Mouse (Mus musculus) midbrain, embryonic 16.5 days (tissue): ENCODE measurements around the gene Rac2. TPM values are rescaled to one million over a fixed set of nuclear protein-coding genes. Genes with fewer than 3 reads are reported as not detected.

ENCODE experiments used
- ATAC-seq: fragments of 200-750 bp; cut with Nextera tagmentation; 2 replicates; pipeline ENCODE4 v1.8.0; 2017; ENCODE audit warnings: moderate TSS enrichment
- H3K27ac ChIP-seq: fragments of 300-500 bp; sonication (generic); 2 replicates; pipeline ENCODE4 v1.5.1; 2014; ENCODE audit warnings: mild to moderate bottlenecking, low read length, mixed read lengths
- H3K27me3 ChIP-seq: fragments of 300-500 bp; sonication (generic); 2 replicates; pipeline ENCODE4 v1.6.1; 2014; ENCODE audit warnings: low read depth, low read length, mixed read lengths; ENCODE audit not compliant: control insufficient read depth, insufficient read depth
- H3K36me3 ChIP-seq: fragments of 300-500 bp; sonication (generic); 2 replicates; pipeline ENCODE4 v1.6.1; 2014; ENCODE audit warnings: mild to moderate bottlenecking, low read length, moderate library complexity, mixed read lengths; ENCODE audit not compliant: control insufficient read depth, insufficient read depth
- H3K4me1 ChIP-seq: fragments of 300-500 bp; sonication (generic); 2 replicates; pipeline ENCODE4 v1.6.1; 2014; ENCODE audit warnings: mild to moderate bottlenecking, low read length, mixed read lengths; ENCODE audit not compliant: control insufficient read depth, insufficient read depth
- H3K4me2 ChIP-seq: fragments of 300-500 bp; sonication (generic); 2 replicates; pipeline ENCODE4 v1.6.1; 2014; ENCODE audit warnings: mild to moderate bottlenecking, low read length, mixed read lengths
- H3K4me3 ChIP-seq: fragments of 300-500 bp; sonication (generic); 2 replicates; pipeline ENCODE4 v1.5.1; 2014; ENCODE audit warnings: low read depth, mild to moderate bottlenecking, low read length, moderate library complexity, mixed read lengths
- H3K9ac ChIP-seq: fragments of 300-500 bp; sonication (generic); 2 replicates; pipeline ENCODE4 v1.6.1; 2014; ENCODE audit warnings: low read depth, low read length, mixed read lengths
- H3K9me3 ChIP-seq: fragments of 300-500 bp; sonication (generic); replicated peaks from 2 replicates; pipeline ENCODE4 v1.6.1; 2014; ENCODE audit warnings: mild to moderate bottlenecking, low read length, mixed read lengths; ENCODE audit not compliant: control insufficient read depth, poor library complexity, severe bottlenecking
- WGBS: fragments of 180-500 bp; shearing (Covaris S2); extraction: QIAGEN DNeasy Blood & Tissue Kit; methylation state at CpG from one replicate; pipeline ENCODE4 v1.1.7; 2014; 5-methylcytosine and 5-hydroxymethylcytosine counted together
- polyA plus RNA-seq: library from polyadenylated mRNA; unstranded; fragments of >200 nt; fragmentation: Nextera tagmentation; extraction: Ambion mirVana; gene quantifications from 2 replicates; pipeline ENCODE4 v1.2.1, GENCODE M21; 2015

Gene Rac2
- polyA plus RNA-seq, 1 experiment from 2014 or later: 2.3 TPM

DNA sequence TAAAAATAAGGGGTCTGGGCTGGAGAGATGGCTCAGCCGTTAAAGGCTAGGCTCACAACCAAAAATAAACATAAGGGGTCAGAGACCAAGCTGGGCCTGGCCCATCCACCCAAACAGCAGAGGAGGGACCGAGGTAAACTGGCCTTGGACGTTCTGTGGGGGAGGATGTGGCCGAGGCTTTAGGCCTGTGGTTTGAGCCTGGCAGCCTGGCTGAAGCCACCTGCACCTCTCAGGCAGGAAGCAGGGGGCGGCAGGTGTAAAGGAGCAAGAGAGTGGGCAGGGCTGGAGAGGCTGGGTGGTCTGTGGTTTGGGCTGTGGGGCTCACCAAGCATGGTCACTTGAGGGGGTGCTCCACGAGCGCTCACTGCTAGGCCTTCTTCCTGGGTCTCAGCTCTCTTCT is 60.6 kb downstream of the Rac2 start:
- H3K4me1 ChIP-seq: peaks cover 2% of the 10 kb centered on the region; the same call in 1 of the 2 replicates
- no peak overlapping the region for H3K9ac ChIP-seq
- H3K4me2 ChIP-seq: no peak overlapping the region
- no peak overlapping the region for H3K27ac ChIP-seq
- no peaks in the 10 kb centered on the region for H3K36me3 ChIP-seq
- no peaks in the 10 kb centered on the region for H3K27me3 ChIP-seq
- H3K4me3 ChIP-seq: no peak overlapping the region
- ATAC-seq: no peak
- H3K9me3 ChIP-seq: no peaks in the 10 kb centered on the region
- WGBS: 85% methylated on average over 7 of the region's 7 CpGs

DNA sequence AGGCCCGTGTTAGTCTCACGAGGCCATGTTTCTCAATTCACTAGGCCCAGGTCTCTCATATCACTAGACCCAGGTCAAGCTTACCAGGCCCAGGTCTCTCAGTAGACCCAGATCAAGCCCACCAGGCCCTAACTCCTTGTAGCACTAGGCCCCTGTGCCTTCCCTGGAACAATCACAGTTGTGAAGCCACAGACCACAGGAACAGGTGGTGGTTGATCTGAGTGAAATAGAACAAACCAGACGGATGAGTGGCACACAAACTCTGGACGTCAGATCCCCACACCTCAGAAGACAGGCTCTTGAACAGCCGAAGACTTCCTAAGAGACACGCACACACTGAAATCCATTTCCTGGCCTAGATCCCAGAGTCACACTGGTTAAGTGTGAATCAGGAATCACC is 61.8 kb downstream of the Rac2 start:
- ATAC-seq: no peak
- WGBS: 95% methylated on average over 6 of the region's 6 CpGs
- H3K9ac ChIP-seq: no peak overlapping the region
- H3K27me3 ChIP-seq: no peaks in the 10 kb centered on the region
- no peaks in the 10 kb centered on the region for H3K36me3 ChIP-seq
- no peak overlapping the region for H3K4me2 ChIP-seq
- H3K9me3 ChIP-seq: no peaks in the 10 kb centered on the region
- no peak overlapping the region for H3K27ac ChIP-seq
- no peak overlapping the region for H3K4me3 ChIP-seq
- peaks cover 2% of the 10 kb centered on the region; the same call in 1 of the 2 replicates for H3K4me1 ChIP-seq

DNA sequence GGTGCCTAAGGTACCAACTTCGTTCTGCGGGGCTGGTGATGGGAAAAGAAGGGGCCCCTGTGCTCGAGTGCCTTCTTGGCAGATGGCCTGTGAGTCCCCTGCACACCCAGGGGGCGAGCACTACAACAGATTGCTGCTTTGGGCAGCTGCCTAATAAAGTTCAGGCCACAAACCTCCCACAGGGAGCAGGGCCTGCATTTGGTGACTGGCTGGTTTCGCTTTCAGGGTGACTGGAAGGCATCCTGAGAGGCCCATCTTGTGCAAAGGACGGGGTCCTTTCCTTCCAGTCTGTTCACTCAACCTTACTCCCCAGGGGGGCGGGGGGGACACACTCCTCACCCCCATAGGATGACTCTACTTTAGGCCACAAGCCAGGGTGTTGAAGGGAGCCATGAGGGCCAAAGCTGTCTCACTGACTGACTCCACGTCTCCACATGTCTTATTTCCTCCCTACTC is 62.4 kb downstream of the Rac2 start:
- Histone ChIP-seq H3K4me2 (no peak overlapping the region), H3K9ac (no peak overlapping the region), H3K27ac (no peak overlapping the region), H3K27me3 (no peaks in the 10 kb centered on the region), H3K36me3 (no peaks in the 10 kb centered on the region), H3K9me3 (no peaks in the 10 kb centered on the region), H3K4me3 (no peak overlapping the region), H3K4me1 (peaks cover 2% of the 10 kb centered on the region; the same call in 1 of the 2 replicates)
- ATAC-seq: no peak
- WGBS: 61% methylated on average over 8 of the region's 8 CpGs

GRCm38 (mm10) chr15:78509297-78509899 is 63.2 kb downstream of the Rac2 start:
- Histone ChIP-seq H3K9me3 (peaks cover 5% of the 10 kb centered on the region; the same call in 1 of the 2 replicates), H3K4me3 (no peak overlapping the region), H3K27ac (no peak overlapping the region), H3K9ac (no peak overlapping the region), H3K4me1 (peaks cover 2% of the 10 kb centered on the region; the same call in 1 of the 2 replicates), H3K36me3 (no peaks in the 10 kb centered on the region), H3K27me3 (no peaks in the 10 kb centered on the region), H3K4me2 (0 out of 2 replicates have a peak overlapping the region, but pooled peaks have one; percentile 5)
- 47% methylated on average over 12 of the region's 12 CpGs for WGBS
- no peak for ATAC-seq

Other genes starting within 250 kb of the Rac2 start
- 0.35 and 0.48 TPM in 2 replicates for gene Csf2rb, start 247.0 kb downstream of the Rac2 start, polyA plus RNA-seq
- not detected in 2 replicates for gene Tex33, start 176.9 kb downstream of the Rac2 start, polyA plus RNA-seq
- 15.3 and 22.8 TPM in 2 replicates for gene Tst, start 166.9 kb downstream of the Rac2 start, polyA plus RNA-seq
- gene Mpst, start 166.4 kb downstream of the Rac2 start, polyA plus RNA-seq: 3.6 and 4.3 TPM in 2 replicates
- gene Kctd17, start 144.2 kb downstream of the Rac2 start, polyA plus RNA-seq: 152 and 156 TPM in 2 replicates
- 0.09 and 0.31 TPM in 2 replicates for gene Tmprss6, start 104.1 kb downstream of the Rac2 start, polyA plus RNA-seq
- 0.20 TPM in 1 of 2 replicates, not detected in the other for gene Il2rb, start 77.5 kb downstream of the Rac2 start, polyA plus RNA-seq
- gene C1qtnf6, start 41.4 kb downstream of the Rac2 start, polyA plus RNA-seq: 6.7 and 7.8 TPM in 2 replicates
- 0.15 and 0.16 TPM in 2 replicates for gene Sstr3, start 28.1 kb downstream of the Rac2 start, polyA plus RNA-seq
- gene Cyth4, start 24.3 kb upstream of the Rac2 start, polyA plus RNA-seq: 5.0 and 5.3 TPM in 2 replicates
- gene Elfn2, start 146.0 kb upstream of the Rac2 start, polyA plus RNA-seq: 9.6 and 12.6 TPM in 2 replicates
- gene Mfng, start 200.7 kb upstream of the Rac2 start, polyA plus RNA-seq: 13.5 and 19.7 TPM in 2 replicates
- 1.8 and 2.2 TPM in 2 replicates for gene Card10, start 230.3 kb upstream of the Rac2 start, polyA plus RNA-seq